Mouse (Mus musculus): ENCODE measurements around the gene Nkd1. TPM values are rescaled to one million over a fixed set of nuclear protein-coding genes. Genes with fewer than 3 reads are reported as not detected.
A peak's percentile ranks its signal among the peaks of the same experiment; 100 is the strongest.

Gene Nkd1
- polyA plus RNA-seq, 1 experiment from 2014 or later, result 33.7 TPM

DNA sequence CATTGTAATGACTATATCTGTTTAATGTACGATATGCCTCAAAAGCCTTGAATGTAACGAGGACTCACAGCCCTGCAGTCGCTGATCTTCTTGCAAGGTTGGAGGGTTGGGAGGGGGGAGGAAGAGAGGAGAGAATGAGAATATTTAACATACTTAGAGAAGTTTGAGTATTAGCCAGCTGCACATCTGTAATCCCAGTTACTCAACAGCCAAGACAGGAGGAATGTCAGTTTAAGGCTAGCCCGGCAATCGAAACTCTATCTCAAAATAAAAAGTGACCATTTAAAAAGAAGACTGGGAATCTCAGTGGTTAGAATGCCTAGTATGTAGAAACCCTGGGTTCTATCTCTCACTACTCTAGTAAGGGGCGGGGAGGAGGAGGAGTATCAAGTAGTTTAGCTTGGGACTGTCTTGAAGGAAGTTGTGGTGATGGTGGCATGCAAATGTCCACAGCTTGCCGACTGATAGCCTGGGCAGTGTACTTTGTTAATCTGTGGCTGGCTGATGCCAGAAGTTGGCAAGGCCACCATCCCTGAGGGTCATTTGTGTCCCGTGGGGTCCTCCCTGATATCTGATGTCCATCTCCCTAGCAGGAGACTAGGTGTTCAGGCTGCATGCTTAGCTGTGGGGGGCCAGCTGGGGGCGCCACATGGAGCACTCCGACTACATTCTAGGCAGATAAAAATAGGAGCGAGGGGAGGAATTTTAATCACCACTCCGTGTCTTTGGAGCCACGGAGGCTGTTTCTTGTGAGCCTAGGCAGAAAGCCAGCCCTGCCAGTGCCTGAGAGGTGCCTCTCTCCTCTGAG lies 46.4 kb downstream of the Nkd1 start:
- 41% methylated on average over 13 of the region's 13 CpGs for WGBS

GRCm38 (mm10) chr8:88568211-88568610 lies 47.1 kb downstream of the Nkd1 start:
- Histone ChIP-seq H3K36me3 (ENCODE audit: control insufficient read depth, insufficient read depth, low read length) (no peaks in the 10 kb centered on the region), H3K4me3 (ENCODE audit: low read depth, low read length) (no peak overlapping the region), H3K27me3 (ENCODE audit: control insufficient read depth, insufficient read depth, low read length) (no peaks in the 10 kb centered on the region), H3K4me1 (ENCODE audit: control insufficient read depth, insufficient read depth, low read length) (peaks cover 84% of the 10 kb centered on the region), H3K4me2 (replicated peaks; ENCODE audit: low read depth, low read length) (no peak overlapping the region), H3K9me3 (ENCODE audit: control insufficient read depth, low read depth, low read length) (no peaks in the 10 kb centered on the region), H3K27ac (ENCODE audit: low read length) (peak overlapping the region; percentile 48; the same call in 1 of the 2 replicates), H3K9ac (replicated peaks; ENCODE audit: low read depth, low read length) (no peak overlapping the region)
- no peak for ATAC-seq (ENCODE audit: insufficient number of reproducible peaks, insufficient read depth, low FRiP score, low read depth)
- WGBS, result 77% methylated on average over 3 of the region's 3 CpGs

More for the DNA sequence above, 46.4 kb downstream of the Nkd1 start:
- H3K4me3 ChIP-seq (ENCODE audit: low read depth, low read length), result no peak overlapping the region
- no peak overlapping the region for H3K9ac ChIP-seq (replicated peaks; ENCODE audit: low read depth, low read length)
- ATAC-seq (ENCODE audit: insufficient number of reproducible peaks, insufficient read depth, low FRiP score, low read depth), result no peak
- H3K4me2 ChIP-seq (replicated peaks; ENCODE audit: low read depth, low read length), result no peak overlapping the region
- H3K27me3 ChIP-seq (ENCODE audit: control insufficient read depth, insufficient read depth, low read length), result no peaks in the 10 kb centered on the region
- H3K27ac ChIP-seq (ENCODE audit: low read length), result peak overlapping the region; percentile 48; the same call in 1 of the 2 replicates
- no peaks in the 10 kb centered on the region for H3K36me3 ChIP-seq (ENCODE audit: control insufficient read depth, insufficient read depth, low read length)
- H3K4me1 ChIP-seq (ENCODE audit: control insufficient read depth, insufficient read depth, low read length), result peaks cover 79% of the 10 kb centered on the region
- no peaks in the 10 kb centered on the region for H3K9me3 ChIP-seq (ENCODE audit: control insufficient read depth, low read depth, low read length)

DNA sequence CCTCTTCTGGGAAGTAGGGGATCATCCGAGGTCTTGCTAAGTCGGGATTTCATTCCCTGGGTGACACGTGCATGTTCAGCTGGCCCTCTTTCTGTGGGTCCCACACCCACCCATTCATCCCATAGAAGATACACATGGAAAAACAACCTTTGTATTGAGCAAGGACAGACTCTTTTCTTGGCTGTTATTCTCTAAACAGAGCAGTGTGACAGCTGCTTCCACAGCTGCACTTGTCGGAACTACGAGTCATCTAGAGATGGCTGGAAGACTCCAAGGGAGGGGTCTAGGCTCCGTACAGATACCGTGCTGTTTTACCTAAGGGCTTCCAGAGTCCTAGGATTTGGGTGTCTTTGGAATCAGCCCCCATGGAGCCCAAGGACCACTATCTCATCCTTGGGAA lies 48.2 kb downstream of the Nkd1 start:
- Histone ChIP-seq H3K4me3 (ENCODE audit: low read depth, low read length) (no peak overlapping the region), H3K9ac (replicated peaks; ENCODE audit: low read depth, low read length) (no peak overlapping the region), H3K36me3 (ENCODE audit: control insufficient read depth, insufficient read depth, low read length) (no peaks in the 10 kb centered on the region; the same call in 1 of the 2 replicates), H3K27me3 (ENCODE audit: control insufficient read depth, insufficient read depth, low read length) (no peaks in the 10 kb centered on the region), H3K4me1 (ENCODE audit: control insufficient read depth, insufficient read depth, low read length) (peaks cover 79% of the 10 kb centered on the region), H3K27ac (ENCODE audit: low read length) (peak overlapping the region; percentile 82; the same call in 1 of the 2 replicates), H3K9me3 (ENCODE audit: control insufficient read depth, low read depth, low read length) (no peaks in the 10 kb centered on the region), H3K4me2 (replicated peaks; ENCODE audit: low read depth, low read length) (no peak overlapping the region)
- 50% methylated on average over 7 of the region's 7 CpGs for WGBS
- no peak for ATAC-seq (ENCODE audit: insufficient number of reproducible peaks, insufficient read depth, low FRiP score, low read depth)

- H3K27ac ChIP-seq (ENCODE audit: low read length), result peak overlapping the region; percentile 82
- H3K4me1 ChIP-seq (ENCODE audit: control insufficient read depth, insufficient read depth, low read length), result peaks cover 78% of the 10 kb centered on the region
- H3K9ac ChIP-seq (replicated peaks; ENCODE audit: low read depth, low read length), result no peak overlapping the region
- no peak overlapping the region for H3K4me3 ChIP-seq (ENCODE audit: low read depth, low read length)
- no peak overlapping the region for H3K4me2 ChIP-seq (replicated peaks; ENCODE audit: low read depth, low read length)
- no peaks in the 10 kb centered on the region; the same call in 1 of the 2 replicates for H3K36me3 ChIP-seq (ENCODE audit: control insufficient read depth, insufficient read depth, low read length)
- WGBS, result 31% methylated on average over 10 of the region's 10 CpGs
- no peaks in the 10 kb centered on the region for H3K27me3 ChIP-seq (ENCODE audit: control insufficient read depth, insufficient read depth, low read length)
- no peaks in the 10 kb centered on the region for H3K9me3 ChIP-seq (ENCODE audit: control insufficient read depth, low read depth, low read length)
- peak; percentile 69 for ATAC-seq (ENCODE audit: insufficient number of reproducible peaks, insufficient read depth, low FRiP score, low read depth)
These were observed 49.3 kb downstream of the Nkd1 start for GRCm38 (mm10) chr8:88570293-88570998.

DNA sequence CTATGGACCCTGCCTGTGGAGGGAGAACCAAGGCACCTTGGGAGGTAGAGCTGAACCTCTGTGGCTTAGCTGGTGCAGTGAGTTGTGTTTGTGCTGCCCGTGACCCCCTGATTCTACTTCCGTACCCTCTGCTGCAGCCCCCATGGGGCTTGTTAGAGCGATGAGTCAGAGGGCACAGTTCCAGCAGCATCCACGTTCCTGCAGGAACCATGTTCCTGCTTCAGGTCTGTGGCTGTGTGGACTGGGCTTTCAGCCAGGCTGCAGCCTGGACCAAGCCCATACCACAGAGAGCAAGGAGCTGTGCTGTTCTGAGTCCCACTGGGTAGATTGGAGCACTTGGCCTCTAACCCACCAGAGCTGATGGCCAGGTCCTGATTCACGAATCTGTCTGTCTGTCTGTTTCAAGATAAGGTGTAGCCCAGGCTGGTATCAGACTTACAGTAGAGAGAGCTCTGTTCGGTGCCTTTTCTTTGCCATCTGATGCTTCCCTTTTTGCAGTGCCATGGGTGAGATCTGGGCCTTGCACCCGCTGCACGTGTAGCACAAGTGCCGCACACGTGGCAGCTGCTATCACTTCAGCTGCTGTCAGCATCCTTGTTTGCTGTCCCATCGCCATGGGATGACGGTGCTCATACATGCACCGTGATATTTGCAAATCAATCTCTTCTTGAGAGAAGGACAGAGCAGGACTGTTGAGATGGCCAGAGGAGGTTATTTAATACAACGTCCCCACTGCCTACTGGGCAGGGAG lies 50.5 kb downstream of the Nkd1 start:
- peaks cover 77% of the 10 kb centered on the region for H3K4me1 ChIP-seq (ENCODE audit: control insufficient read depth, insufficient read depth, low read length)
- no peak overlapping the region for H3K9ac ChIP-seq (replicated peaks; ENCODE audit: low read depth, low read length)
- no peaks in the 10 kb centered on the region for H3K9me3 ChIP-seq (ENCODE audit: control insufficient read depth, low read depth, low read length)
- H3K27me3 ChIP-seq (ENCODE audit: control insufficient read depth, insufficient read depth, low read length), result no peaks in the 10 kb centered on the region
- H3K4me2 ChIP-seq (replicated peaks; ENCODE audit: low read depth, low read length), result no peak overlapping the region
- no peaks in the 10 kb centered on the region; the same call in 1 of the 2 replicates for H3K36me3 ChIP-seq (ENCODE audit: control insufficient read depth, insufficient read depth, low read length)
- no peak for ATAC-seq (ENCODE audit: insufficient number of reproducible peaks, insufficient read depth, low FRiP score, low read depth)
- 80% methylated on average over 14 of the region's 14 CpGs for WGBS
- no peak overlapping the region for H3K4me3 ChIP-seq (ENCODE audit: low read depth, low read length)
- H3K27ac ChIP-seq (ENCODE audit: low read length), result peak overlapping the region; percentile 82; the same call in 1 of the 2 replicates

- H3K4me2 ChIP-seq (replicated peaks; ENCODE audit: low read depth, low read length), result no peak overlapping the region
- no peaks in the 10 kb centered on the region; the same call in 1 of the 2 replicates for H3K36me3 ChIP-seq (ENCODE audit: control insufficient read depth, insufficient read depth, low read length)
- H3K9me3 ChIP-seq (ENCODE audit: control insufficient read depth, low read depth, low read length), result no peaks in the 10 kb centered on the region
- WGBS, result 93% methylated on average over 12 of the region's 12 CpGs
- H3K9ac ChIP-seq (replicated peaks; ENCODE audit: low read depth, low read length), result 0 out of 2 replicates have a peak overlapping the region, but pooled peaks have one; percentile 1
- H3K27ac ChIP-seq (ENCODE audit: low read length), result no peak overlapping the region; the same call in 1 of the 2 replicates
- H3K27me3 ChIP-seq (ENCODE audit: control insufficient read depth, insufficient read depth, low read length), result no peaks in the 10 kb centered on the region
- ATAC-seq (ENCODE audit: insufficient number of reproducible peaks, insufficient read depth, low FRiP score, low read depth), result no peak
- no peak overlapping the region for H3K4me3 ChIP-seq (ENCODE audit: low read depth, low read length)
- H3K4me1 ChIP-seq (ENCODE audit: control insufficient read depth, insufficient read depth, low read length), result peaks cover 74% of the 10 kb centered on the region
These were observed 51.2 kb downstream of the Nkd1 start for GRCm38 (mm10) chr8:88572185-88572909.

DNA sequence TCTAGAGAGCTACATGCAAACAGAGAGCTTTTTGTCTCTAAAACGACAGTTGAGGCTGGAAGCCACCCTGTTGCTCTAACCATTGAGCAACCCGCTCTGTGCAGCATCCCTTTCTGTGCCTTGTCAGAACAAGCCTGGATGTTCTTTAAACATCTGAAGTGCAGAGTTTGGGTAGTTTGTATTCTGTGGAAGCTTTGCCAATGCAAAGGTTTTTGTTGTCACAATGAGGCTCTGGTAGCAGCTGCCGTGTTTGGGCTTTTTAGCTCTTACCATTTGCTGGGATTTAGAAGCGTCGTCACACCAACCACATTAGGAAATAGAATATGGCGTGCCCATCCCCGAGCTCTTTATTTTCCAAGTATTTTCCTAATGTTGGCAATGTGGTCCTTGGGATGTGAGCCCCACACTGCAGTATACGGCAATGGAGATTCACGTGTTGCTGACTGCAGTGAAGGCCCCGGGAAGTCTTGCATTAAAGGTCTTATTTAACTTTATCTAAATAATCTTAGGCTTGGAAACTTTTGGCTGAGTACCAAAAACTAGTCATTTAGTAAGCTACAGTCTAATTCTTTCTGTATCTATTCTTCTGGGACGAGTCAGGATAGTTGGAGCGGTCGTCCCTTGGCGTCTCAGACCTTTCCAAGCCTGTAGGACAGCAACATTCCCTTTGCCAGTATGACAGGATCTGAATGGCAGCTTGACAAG lies 51.9 kb downstream of the Nkd1 start:
- H3K27me3 ChIP-seq (ENCODE audit: control insufficient read depth, insufficient read depth, low read length), result no peaks in the 10 kb centered on the region
- H3K36me3 ChIP-seq (ENCODE audit: control insufficient read depth, insufficient read depth, low read length), result no peaks in the 10 kb centered on the region; the same call in 1 of the 2 replicates
- WGBS, result 65% methylated on average over 14 of the region's 14 CpGs
- H3K9ac ChIP-seq (replicated peaks; ENCODE audit: low read depth, low read length), result no peak overlapping the region
- H3K27ac ChIP-seq (ENCODE audit: low read length), result no peak overlapping the region; the same call in 1 of the 2 replicates
- no peak overlapping the region for H3K4me2 ChIP-seq (replicated peaks; ENCODE audit: low read depth, low read length)
- peaks cover 73% of the 10 kb centered on the region for H3K4me1 ChIP-seq (ENCODE audit: control insufficient read depth, insufficient read depth, low read length)
- no peaks in the 10 kb centered on the region for H3K9me3 ChIP-seq (ENCODE audit: control insufficient read depth, low read depth, low read length)
- ATAC-seq (ENCODE audit: insufficient number of reproducible peaks, insufficient read depth, low FRiP score, low read depth), result no peak
- no peak overlapping the region for H3K4me3 ChIP-seq (ENCODE audit: low read depth, low read length)

Measured in stomach, embryonic 14.5 days (tissue).